Mouse (Mus musculus) granulocyte monocyte progenitor cell, adult 5-6 weeks (primary cell): ENCODE results near the gene Gm35549. TPM values are rescaled to one million over a fixed set of nuclear protein-coding genes. Genes with fewer than 3 reads are reported as not detected.

Experiments used
- ATAC-seq: replicated peaks from 2 replicates; pipeline ENCODE4 v1.8.0; 2016; ENCODE audit warnings: mild to moderate bottlenecking, moderate TSS enrichment, inconsistent platforms; ENCODE audit not compliant: poor library complexity, severe bottlenecking
- total RNA-seq, 2 experiments: library from RNA; stranded (forward) in 1 of 2; stranded (reverse) in 1 of 2; fragments of 200-712, 200-1000 nt in 1 of 2; fragments of >200 nt in 1 of 2; fragmentation: Nextera tagmentation in 1 of 2; gene quantifications; 2 replicates each; pipeline ENCODE4 v1.2.3; 2014 to 2017

Gene Gm35549
- total RNA-seq, 2 experiments from 2014 or later: not detected

DNA sequence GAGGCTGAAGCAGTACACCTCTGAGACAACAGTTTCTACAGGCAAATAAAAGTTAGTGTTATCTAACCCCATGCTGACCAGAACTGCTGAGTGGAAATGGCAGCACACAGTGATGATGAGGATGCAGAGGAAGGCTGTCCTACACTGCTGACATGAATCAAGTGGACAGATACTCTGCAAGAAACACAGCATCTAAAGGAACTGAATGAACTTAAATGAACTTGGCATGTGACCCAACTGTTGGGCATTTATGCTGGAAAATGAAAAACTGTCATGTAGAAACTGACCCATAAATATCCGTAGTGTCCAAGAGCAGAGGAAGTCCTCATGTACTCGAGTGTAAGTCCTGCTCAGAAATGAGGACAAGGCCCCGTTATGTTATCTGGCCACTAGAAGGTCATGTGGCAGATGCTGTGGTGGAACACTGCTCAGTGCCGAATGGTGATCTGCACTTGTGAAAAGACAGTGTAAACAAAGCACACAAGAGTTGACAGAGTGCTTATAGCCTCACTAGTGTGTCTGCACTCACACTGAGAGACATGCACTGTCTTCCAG, 13.9 kb downstream of the Gm35549 start:
- no peak for ATAC-seq

DNA sequence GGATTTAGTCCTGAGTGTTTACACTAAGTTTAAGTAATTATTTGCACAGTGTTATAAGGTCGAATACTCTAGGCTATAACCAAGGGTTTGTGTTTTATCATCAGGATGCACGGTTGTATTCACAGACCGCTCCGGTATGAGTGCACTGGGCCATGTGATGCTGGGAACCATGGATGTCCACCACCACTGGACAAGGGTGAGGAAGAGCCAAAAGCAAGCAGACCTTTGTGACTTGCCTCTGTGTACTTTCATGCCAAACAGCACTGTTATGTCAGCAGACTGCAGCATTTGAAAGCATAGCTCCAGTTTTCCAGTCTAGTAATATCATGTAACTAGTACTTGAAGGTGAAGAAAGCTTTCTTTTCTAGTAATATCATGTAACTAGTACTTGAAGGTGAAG, 17.1 kb downstream of the Gm35549 start:
- no peak for ATAC-seq

DNA sequence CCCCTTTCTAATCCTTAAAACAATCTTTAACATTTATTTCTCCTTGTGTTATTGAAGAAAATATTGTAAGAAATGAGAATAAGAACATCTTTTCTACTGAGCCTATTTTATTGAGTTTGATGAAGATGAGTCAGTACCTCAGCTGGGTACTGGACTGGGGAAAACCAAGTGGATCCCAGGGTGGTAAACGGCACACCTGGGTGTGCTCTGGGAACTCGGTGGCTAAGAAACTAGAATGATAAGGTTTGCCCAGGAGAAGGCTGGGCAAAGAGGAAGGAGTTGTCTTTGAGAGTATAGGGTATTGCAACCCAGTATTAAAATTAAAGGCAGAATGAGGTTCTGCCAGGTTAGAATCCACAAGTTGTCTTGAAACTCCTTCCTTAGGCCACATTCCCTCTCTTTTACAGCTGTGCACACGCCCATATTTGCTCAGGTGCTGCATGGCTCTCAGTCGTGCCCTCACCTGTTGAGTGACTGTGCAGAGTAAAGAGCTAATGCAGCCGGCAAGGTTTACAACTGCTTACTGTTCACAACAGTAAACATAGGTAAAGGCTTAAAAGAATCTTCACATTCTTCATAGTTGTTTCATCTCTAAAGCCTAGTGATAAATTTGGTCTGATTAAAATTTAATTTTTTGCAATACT, 20.3 kb downstream of the Gm35549 start:
- ATAC-seq: no peak

DNA sequence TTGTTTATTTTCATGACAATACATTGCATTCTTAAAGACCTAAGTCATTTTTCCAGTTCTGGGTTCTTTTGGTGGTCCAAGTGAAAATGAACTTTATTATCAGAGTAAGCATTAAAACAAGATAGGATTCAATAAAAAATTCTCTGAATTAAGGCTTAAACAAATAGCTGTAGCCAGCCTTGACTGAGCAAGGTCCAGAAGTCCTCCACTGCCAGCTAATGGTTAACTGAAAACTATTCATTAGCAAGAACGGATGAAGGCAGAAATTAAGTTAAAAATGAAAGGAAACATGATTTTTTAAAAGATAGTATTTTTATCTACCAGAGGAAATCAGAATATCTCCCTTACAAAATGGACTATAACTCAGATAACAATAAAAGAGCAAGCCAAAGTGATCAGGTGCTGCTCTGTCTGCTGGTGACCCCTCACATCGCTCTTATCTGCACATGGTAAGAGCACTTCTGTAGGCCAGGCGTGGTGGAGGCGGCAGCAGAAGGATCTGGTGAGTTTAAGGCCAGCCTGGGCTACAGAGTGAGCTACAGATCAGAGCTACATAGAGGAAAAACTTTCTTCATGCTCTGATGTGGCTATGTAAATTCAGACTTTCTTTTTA, 28.5 kb downstream of the Gm35549 start:
- no peak for ATAC-seq

DNA sequence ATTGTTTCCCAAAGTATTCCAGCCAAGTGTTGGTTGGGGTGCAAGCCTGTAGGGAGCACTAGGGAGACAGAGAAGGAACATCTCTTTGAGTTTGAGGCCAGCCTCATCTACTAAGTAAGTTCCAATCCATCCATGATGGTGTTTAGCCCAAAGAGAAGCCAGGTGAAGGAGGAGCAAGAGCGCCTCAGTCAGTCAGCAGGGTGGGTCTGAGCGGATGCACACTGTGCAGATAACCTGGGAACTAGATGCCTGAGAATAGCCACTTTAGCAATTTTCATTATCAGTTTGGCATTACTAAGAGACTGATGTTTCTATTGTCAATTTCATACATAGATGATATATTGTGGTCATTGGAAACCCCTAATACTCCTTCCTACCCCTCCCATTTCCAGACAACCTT, 29.1 kb downstream of the Gm35549 start:
- ATAC-seq: no peak

DNA sequence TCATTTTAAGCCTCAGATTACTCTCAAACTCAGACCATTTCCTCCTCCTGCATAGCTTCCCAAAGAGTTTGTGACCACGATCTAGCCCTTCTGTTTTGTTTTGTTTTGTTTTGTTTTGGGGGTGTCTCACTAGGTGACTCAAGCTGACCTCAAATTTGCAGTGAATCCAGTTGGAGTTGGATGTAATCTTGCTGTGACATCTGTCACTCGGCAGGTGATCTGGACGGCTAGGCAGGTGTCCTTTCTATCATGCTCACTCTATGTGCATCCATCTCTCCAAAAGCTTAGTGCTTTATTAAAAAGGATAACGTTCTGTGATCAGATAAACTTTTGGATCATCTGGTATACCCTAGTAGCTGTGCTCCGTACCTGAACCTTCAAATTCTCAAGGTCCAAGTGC, 31.4 kb downstream of the Gm35549 start:
- ATAC-seq: no peak

DNA sequence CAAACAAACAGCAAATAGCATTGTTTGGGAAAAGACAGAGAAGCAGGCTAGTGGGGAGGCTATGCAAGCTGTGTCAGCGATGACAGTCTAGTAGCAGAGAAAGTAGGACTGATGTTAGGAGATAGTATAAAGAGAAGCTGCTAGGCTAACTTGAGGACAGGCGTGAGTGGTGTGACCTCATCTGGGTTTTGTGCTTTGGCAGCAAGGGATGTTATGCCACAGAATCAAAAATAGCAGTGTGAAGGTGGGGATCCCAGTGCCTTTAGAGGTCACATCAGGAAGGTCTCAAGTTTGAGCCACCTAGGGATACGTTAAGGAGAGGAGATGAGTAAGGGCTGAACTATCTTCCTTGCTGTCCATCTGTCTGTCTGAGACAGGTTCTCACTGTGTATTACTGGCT, 33.6 kb downstream of the Gm35549 start:
- no peak for ATAC-seq

DNA sequence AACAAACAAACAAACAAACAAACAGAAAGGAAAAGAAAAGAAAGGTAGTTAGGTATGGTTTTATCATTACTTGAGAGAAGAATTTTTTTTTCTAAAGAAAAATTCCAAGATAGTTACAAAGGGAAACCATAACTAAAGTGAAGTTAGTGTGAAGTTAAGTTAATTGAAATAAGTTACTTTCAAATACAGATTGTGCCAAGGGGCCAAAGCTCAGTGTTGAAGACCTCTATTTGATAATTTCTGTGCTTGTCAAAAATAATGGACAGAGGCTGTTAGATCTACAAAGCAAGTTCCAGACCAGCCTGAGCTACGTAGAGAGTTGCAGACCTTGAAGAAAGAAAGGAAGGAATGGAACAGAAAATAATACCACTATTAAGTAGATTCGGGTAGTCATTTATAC, 36.6 kb downstream of the Gm35549 start:
- ATAC-seq: no peak

DNA sequence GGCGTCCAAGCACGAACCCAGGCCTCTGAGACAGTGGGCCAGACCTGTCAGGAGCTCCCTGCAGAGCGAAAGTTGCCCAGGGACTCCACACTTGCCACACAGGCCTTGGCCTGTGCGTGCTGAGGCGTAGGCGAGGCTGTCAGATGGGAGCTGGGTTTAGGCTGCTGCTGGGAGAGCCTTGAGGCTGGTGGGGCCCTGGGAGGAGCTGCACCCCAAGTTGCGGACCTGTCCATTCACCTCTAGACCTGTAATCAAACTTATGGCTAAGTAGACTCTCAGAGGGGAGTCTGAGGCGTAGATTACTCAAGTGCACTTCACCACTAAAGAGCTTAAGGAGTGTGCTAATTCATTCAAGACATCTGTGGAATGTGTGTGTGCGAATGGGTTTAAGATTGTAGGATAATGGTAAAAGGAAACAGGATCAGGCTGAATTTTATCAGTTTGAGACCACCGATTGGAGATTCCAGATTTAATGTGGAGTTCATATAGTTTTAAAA, 37.9 kb downstream of the Gm35549 start:
- ATAC-seq: no peak

DNA sequence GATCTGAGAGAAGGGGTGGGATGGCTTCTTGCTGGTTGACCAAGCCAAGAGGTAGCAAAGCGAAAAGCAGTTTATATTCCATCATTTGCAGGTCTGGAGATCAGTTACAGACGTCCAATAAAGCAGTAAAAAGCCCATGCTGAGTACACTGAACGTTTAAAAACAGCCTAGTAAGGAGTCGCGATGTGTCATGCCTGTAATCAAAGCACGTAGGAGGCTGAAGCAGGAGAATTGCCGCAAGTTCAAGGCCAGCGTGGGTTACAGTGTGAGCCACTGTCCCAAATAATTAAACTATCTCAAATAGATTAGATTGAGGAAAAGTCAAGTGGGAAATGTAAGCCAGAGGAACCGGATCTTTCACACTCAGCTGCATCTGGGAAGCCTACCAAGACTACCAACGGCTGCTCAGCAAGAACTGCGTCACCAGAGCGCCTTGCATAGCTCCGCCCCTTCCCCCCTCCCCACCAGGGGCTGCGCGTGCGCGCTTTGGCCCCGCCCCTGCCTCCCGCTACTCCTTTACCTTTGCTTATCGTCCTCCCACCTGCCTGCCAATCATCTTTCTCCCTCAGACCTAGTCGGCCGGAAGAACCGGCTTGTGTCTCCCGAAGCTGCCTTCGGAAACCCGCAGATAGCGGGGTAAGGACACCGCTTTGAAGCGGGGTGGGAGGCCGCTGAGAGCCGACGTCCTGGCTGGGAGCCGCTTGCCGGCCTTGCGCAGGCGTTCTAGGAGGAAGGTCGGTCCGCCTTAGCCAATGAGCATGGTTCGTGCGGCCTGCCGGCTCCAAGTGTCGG, 38.6 kb downstream of the Gm35549 start, which contains the start of gene Tcaim:
Gene Tcaim, plus strand, starts transcription at position 487 of the 792 bp plus-strand sequence.
- peak; percentile 95 for ATAC-seq

DNA sequence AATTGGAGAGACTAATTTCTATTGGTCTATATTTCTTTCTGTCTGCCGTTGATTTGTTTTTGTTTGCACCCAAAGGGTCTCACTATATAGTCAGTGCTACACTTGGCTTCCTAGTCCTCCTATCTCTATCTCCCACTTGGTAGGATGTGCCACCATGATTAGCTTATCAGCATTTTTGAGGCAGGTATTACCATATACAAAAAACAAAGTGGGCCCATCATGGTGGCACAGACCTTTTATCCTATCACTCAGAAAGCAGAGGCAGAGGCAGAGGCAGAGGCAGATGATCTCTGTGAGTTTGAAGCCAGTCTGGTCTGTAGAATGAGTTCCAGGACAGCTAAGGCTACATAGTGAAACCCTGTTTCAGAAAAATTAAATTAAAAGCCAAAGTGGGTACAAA, 57.3 kb downstream of the Gm35549 start:
- ATAC-seq: no peak

DNA sequence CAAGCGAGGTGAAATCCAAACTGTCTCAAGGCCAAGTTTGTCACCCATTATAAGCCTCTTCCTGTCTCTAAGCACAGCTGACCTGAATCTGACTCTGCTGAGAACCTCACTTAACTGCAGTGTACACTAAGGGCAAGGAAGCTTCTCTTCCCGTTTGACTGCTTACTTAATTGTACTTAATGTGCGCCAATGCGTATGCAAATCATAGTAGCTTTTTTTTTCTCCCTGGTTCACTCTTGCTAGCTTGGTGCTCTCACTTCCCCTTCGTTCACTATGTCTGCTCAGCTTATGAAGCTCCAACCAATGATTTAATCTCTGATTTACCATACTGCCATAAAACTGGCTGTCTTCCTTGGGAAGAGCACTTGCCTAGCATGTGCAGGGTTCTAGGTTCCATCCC, 58.6 kb downstream of the Gm35549 start:
- peak; percentile 70 for ATAC-seq

Other genes with a start within 250 kb of the Gm35549 start
- gene Topaz1, start 96.7 kb downstream of the Gm35549 start, total RNA-seq (2014; fragmentation: Nextera tagmentation): not detected in 2 replicates
- gene Topaz1, start 96.7 kb downstream of the Gm35549 start, total RNA-seq (2017): not detected in 2 replicates
- 7.7 and 7.8 TPM in 2 replicates for gene Tcaim, start 38.5 kb downstream of the Gm35549 start, total RNA-seq (2014; fragmentation: Nextera tagmentation)
- 7.6 and 10.9 TPM in 2 replicates for gene Tcaim, start 38.5 kb downstream of the Gm35549 start, total RNA-seq (2017)
- 55.5 and 60.2 TPM in 2 replicates for gene Zfp445, start 22.0 kb upstream of the Gm35549 start, total RNA-seq (2014; fragmentation: Nextera tagmentation)
- 66.3 and 78.2 TPM in 2 replicates for gene Zfp445, start 22.0 kb upstream of the Gm35549 start, total RNA-seq (2017)
- gene Zkscan7, start 41.6 kb upstream of the Gm35549 start, total RNA-seq (2014; fragmentation: Nextera tagmentation): 2.6 and 3.1 TPM in 2 replicates
- gene Zkscan7, start 41.6 kb upstream of the Gm35549 start, total RNA-seq (2017): 0.93 and 2.3 TPM in 2 replicates
- gene Zfp105, start 79.0 kb upstream of the Gm35549 start, total RNA-seq (2014; fragmentation: Nextera tagmentation): 3.3 and 5.4 TPM in 2 replicates
- 1.5 and 2.8 TPM in 2 replicates for gene Zfp105, start 79.0 kb upstream of the Gm35549 start, total RNA-seq (2017)
- 27.6 and 61.2 TPM in 2 replicates for gene 1110059G10Rik, start 107.0 kb upstream of the Gm35549 start, total RNA-seq (2014; fragmentation: Nextera tagmentation)
- gene 1110059G10Rik, start 107.0 kb upstream of the Gm35549 start, total RNA-seq (2017): 24.9 and 35.6 TPM in 2 replicates
- 75.0 and 101 TPM in 2 replicates for gene Kif15, start 107.0 kb upstream of the Gm35549 start, total RNA-seq (2014; fragmentation: Nextera tagmentation)
- gene Kif15, start 107.0 kb upstream of the Gm35549 start, total RNA-seq (2017): 270 and 405 TPM in 2 replicates
- 8.9 and 9.7 TPM in 2 replicates for gene Tmem42, start 177.3 kb upstream of the Gm35549 start, total RNA-seq (2014; fragmentation: Nextera tagmentation)
- 9.2 and 16.6 TPM in 2 replicates for gene Tmem42, start 177.3 kb upstream of the Gm35549 start, total RNA-seq (2017)
- gene Tgm4, start 190.7 kb upstream of the Gm35549 start, total RNA-seq (2014; fragmentation: Nextera tagmentation): 2.1 TPM in 1 of 2 replicates, not detected in the other
- 0.05 TPM in 1 of 2 replicates, not detected in the other for gene Tgm4, start 190.7 kb upstream of the Gm35549 start, total RNA-seq (2017)